Mouse (Mus musculus): ENCODE measurements at regions not wholly inside any gene's neighbourhood (a gene's known extent, or its start where the extent isn't known, plus 50 kb on each side); places are given as distances from the start of the nearest gene placed in this dataset.

DNA sequence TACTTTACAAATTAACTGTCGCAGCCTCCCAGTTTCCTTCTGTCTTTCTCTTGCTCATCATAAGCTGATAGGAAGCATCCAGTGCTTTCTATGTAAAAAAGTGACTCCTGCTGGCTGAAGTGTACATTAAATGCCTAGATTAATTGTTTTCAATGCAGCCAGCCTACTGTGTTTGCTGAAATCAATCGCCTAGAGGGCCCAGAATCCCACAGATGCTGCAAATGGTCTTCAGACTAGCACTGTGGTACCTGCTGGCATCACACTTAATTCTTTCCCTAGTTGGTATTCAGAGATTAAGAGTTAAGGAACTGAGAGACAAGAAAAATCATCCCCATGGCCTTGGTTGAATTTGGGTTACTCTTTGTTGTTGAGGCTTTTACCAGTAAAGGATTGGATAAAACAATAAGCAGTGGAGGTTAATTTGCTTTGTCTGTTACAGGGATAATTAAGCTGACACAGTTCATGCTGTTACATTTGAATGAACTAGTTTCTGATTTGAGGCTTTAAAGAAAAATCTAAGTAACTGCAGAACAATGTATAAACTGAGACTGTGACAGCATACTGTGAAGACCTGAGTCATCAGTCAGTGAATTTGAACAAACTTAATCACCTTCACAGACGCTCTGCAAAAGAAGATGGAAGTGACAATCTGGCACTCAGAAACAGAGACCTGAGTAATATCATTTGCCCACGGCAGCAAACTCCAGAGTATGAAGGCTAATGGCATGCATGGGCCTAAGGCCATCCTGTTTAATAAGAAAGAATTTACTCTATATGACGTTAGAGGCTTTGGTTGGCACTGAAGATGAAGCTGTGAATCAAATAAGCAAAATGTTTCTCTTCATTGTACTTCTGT lies 339.0 kb upstream of the Ddi1 start:
- no peak for DNase-seq (ENCODE audit: low spot score in 2 of 2)

All from cerebellum, postnatal 4 days (tissue).